Mouse (Mus musculus) hindbrain, embryonic 14.5 days (tissue): ENCODE measurements around the gene Cldn24. TPM values are rescaled to one million over a fixed set of nuclear protein-coding genes. Genes with fewer than 3 reads are reported as not detected.

Experiments used
- polyA plus RNA-seq: library from polyadenylated mRNA; unstranded; fragments of >200 nt; fragmentation: Nextera tagmentation; extraction: Ambion mirVana; gene quantifications from 2 replicates; pipeline ENCODE4 v1.2.1, GENCODE M21; 2014

Gene Cldn24
- polyA plus RNA-seq, 1 experiment from 2014 or later: not detected

Other genes starting within 250 kb of the Cldn24 start
- gene Ing2, start 146.6 kb upstream of the Cldn24 start, polyA plus RNA-seq: 8.0 and 8.3 TPM in 2 replicates
- 32.0 and 34.6 TPM in 2 replicates for gene Cdkn2aip, start 108.2 kb upstream of the Cldn24 start, polyA plus RNA-seq
- not detected in 2 replicates for gene Cldn22, start 2.3 kb downstream of the Cldn24 start, polyA plus RNA-seq
- gene Wwc2, start 168.8 kb downstream of the Cldn24 start, polyA plus RNA-seq: 7.3 and 7.7 TPM in 2 replicates